Mouse (Mus musculus): ENCODE data around the gene Ifnlr1. TPM values are rescaled to one million over a fixed set of nuclear protein-coding genes. Genes with fewer than 3 reads are reported as not detected.

Gene Ifnlr1
- total and polyA plus RNA-seq, 3 experiments: 0.03 TPM; not detected in 2

DNA sequence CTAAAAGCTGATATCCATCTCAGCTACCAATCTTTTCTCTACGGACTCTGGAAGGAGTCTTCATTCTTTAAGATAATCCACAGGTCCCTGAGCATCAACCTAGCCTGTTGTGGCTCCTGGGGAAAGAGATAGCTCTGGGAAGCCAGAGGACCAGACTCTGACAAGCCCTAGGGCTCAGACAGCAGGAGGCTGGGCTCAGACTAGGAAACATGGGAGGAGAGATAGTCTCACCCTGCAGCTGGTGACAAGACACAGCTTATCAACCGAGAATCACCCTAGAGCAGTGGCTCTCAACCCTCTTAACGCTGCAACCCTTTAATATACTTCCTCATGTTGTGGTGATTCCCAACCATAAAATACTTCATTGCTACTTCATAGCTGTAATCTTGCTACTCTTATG lies 24.3 kb downstream of the Ifnlr1 start:
- no peak for TF ChIP-seq MEF2A (IDR thresholded peaks at IDR 0.05; ENCODE audit: extremely low read depth, insufficient replicate concordance, low read depth, low read length, poor library complexity, severe bottlenecking)
- TF ChIP-seq USF2 (IDR thresholded peaks at IDR 0.05; ENCODE audit: borderline replicate concordance in 1 of 2, insufficient read depth in 1 of 2, low read depth in 1 of 2, low read length in 2 of 2): no peak
- no peak for TF ChIP-seq MYC (IDR thresholded peaks at IDR 0.05; ENCODE audit: low read depth, low read length)
- no peak for TF ChIP-seq USF1 (IDR thresholded peaks at IDR 0.05; ENCODE audit: low read depth, low read length)
- peak; percentile 64 for TF ChIP-seq TAL1 (IDR thresholded peaks at IDR 0.05; ENCODE audit: low read length)
- TF ChIP-seq TCF12 (IDR thresholded peaks at IDR 0.05; ENCODE audit: low read depth, low read length): peak; percentile 81
- TF ChIP-seq POLR2A (IDR thresholded peaks at IDR 0.05; ENCODE audit: control insufficient read depth in 1 of 2, insufficient read depth in 1 of 2, low read depth in 1 of 2, low read length in 2 of 2, poor library complexity in 1 of 2): no peak
- TF ChIP-seq GATA1 (IDR thresholded peaks at IDR 0.05; ENCODE audit: low read depth, low read length): peak; percentile 82
- no peak for TF ChIP-seq ZC3H11A (IDR thresholded peaks at IDR 0.05; ENCODE audit: low read depth, low read length)
- TF ChIP-seq ETS1 (IDR thresholded peaks at IDR 0.05; ENCODE audit: low read depth, low read length): peak; percentile 63
- TF ChIP-seq HCFC1 (IDR thresholded peaks at IDR 0.05; ENCODE audit: low read depth, low read length): no peak
- no peak for TF ChIP-seq SMC3 (IDR thresholded peaks at IDR 0.05; ENCODE audit: low read depth, low read length)
- no peak for TF ChIP-seq BHLHE40 (IDR thresholded peaks at IDR 0.05; ENCODE audit: borderline replicate concordance, low read depth, low read length)
- TF ChIP-seq POLR2AphosphoS2 (IDR thresholded peaks at IDR 0.05; ENCODE audit: low read length): no peak
- no peak for TF ChIP-seq MAX (IDR thresholded peaks at IDR 0.05; ENCODE audit: low read length)
- no peak for TF ChIP-seq ELF1 (IDR thresholded peaks at IDR 0.05; ENCODE audit: low read depth, low read length)
- TF ChIP-seq JUND (IDR thresholded peaks at IDR 0.05; ENCODE audit: low read depth, low read length): no peak
- TF ChIP-seq E2F4 (IDR thresholded peaks at IDR 0.05; ENCODE audit: borderline replicate concordance, low read depth, low read length): no peak
- peak; percentile 61 to 63 for TF ChIP-seq EP300 (IDR thresholded peaks at IDR 0.05; ENCODE audit: low read depth in 1 of 2, low read length in 2 of 2)
- TF ChIP-seq UBTF (IDR thresholded peaks at IDR 0.05; ENCODE audit: borderline replicate concordance, insufficient read depth, low read depth, low read length): no peak
- no peak for TF ChIP-seq GABPA (IDR thresholded peaks at IDR 0.05; ENCODE audit: low read depth, low read length)
- TF ChIP-seq TBP (IDR thresholded peaks at IDR 0.05; ENCODE audit: low read depth, low read length): no peak
- no peak for TF ChIP-seq NRF1 (IDR thresholded peaks at IDR 0.05; ENCODE audit: insufficient read depth, low read depth, low read length, poor library complexity, severe bottlenecking)
- TF ChIP-seq MYB (IDR thresholded peaks at IDR 0.05; ENCODE audit: low read depth, low read length): no peak
- no peak for TF ChIP-seq RAD21 (IDR thresholded peaks at IDR 0.05; ENCODE audit: low read depth, low read length)
- no peak for TF ChIP-seq MAFK (IDR thresholded peaks at IDR 0.05; ENCODE audit: borderline replicate concordance, low read depth, low read length)
- TF ChIP-seq ZMIZ1 (IDR thresholded peaks at IDR 0.05; ENCODE audit: low read depth, low read length): no peak
- no peak for TF ChIP-seq CHD1 (IDR thresholded peaks at IDR 0.05; ENCODE audit: low read depth, low read length)
- no peak for TF ChIP-seq NELFE (IDR thresholded peaks at IDR 0.05; ENCODE audit: low read depth, low read length)
- TF ChIP-seq MAZ (IDR thresholded peaks at IDR 0.05; ENCODE audit: low read depth, low read length): no peak
- peak; percentile 77 for DNase-seq (ENCODE audit: low read depth, low spot score)
- no peaks in the 10 kb centered on the region for H3K79me2 ChIP-seq (ENCODE audit: control insufficient read depth, insufficient read depth, low read length, poor library complexity)

More for the DNA sequence above, 24.3 kb downstream of the Ifnlr1 start:
- Histone ChIP-seq H3K36me3 (ENCODE audit: control insufficient read depth in 1 of 2, insufficient read depth in 2 of 2, low read length in 2 of 2) (peaks cover 0 to 8% of the 10 kb centered on the region in 2 experiments; a peak in 2 of 4 replicates), H3K4me3 (ENCODE audit: control insufficient read depth in 1 of 2, insufficient read depth in 1 of 2, low read depth in 2 of 2, low read length in 2 of 2) (no peak overlapping the region), H3K4me1 (ENCODE audit: control insufficient read depth in 1 of 2, insufficient read depth in 2 of 2, low read length in 2 of 2) (peaks cover 0 to 13% of the 10 kb centered on the region in 2 experiments; a peak in 2 of 4 replicates), H3K9me3 (replicated peaks; ENCODE audit: insufficient read depth, low read length) (no peaks in the 10 kb centered on the region), H3K27ac (ENCODE audit: control insufficient read depth, low read depth, low read length) (peak overlapping the region; percentile 60), H3K27me3 (ENCODE audit: control insufficient read depth in 1 of 2, insufficient read depth in 2 of 2, low read length in 2 of 2) (no peaks in the 10 kb centered on the region), H3K9ac (ENCODE audit: control insufficient read depth, low read depth, low read length, poor library complexity, severe bottlenecking) (no peak overlapping the region)
